Mouse (Mus musculus) gastrocnemius, postnatal 36 days (tissue): ENCODE measurements around the gene Pirb. TPM values are rescaled to one million over a fixed set of nuclear protein-coding genes. Genes with fewer than 3 reads are reported as not detected.

Source experiments
- DNase-seq, 2 experiments: peaks; one replicate each; pipeline ENCODE4 v3.0.0; 2022
- intact Hi-C: fragments of 180-260 bp; cut with DNase I; formaldehyde crosslinking; loops from one replicate; pipeline ENCODE4 v1.15.1; 2025
- total RNA-seq, 2 experiments: library from RNA; stranded (reverse); gene quantifications; 2 replicates each; pipeline ENCODE4 v1.2.3; 2021

The Pirb gene
- total RNA-seq, 2 experiments from 2014 or later: 0.61 to 0.89 TPM

DNA sequence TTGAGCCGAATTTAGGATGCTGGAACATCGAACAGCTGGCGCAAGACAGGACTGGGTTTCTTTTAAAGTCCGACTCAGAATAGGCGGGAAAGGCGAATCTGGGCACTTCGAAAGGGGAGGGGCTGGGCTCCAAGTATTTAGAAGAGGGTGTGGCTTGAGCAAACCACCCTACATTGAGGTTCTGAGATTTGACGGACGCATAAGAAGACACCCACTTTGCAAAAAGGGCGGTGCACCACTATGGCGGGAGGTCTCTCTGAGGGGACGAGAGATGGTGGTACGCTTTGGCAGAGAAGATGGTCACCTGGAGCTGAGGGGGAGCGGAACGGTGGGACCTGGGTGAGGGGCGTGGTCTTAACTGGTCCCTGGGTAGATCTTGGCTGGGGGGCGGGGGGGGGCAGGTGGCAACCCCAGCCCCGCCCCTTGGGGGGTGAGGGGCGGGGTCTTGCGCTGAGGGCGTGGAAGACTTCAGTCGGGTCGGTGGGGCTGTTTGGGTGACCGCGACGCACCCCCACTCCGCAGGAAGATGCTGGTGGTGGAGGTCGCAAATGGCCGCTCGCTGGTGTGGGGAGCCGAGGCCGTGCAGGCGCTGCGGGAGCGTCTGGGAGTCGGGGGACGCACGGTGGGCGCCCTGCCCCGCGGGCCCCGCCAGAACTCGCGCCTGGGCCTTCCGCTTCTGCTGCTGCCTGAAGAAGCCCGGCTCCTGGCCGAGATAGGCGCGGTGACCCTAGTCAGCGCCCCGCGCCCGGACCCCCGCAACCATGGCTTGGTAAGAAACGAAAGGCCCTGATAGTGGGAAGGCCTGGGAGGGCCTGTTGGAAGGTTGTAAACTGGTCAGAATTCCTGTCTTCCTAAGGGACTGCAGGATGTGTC is 25.9 kb downstream of the Pirb start:
- DNase-seq: peak; percentile 51 to 59
- intact Hi-C loops: loop anchor here (10.0 kb wide), 1 partner anchor 1390 kb away; the partner anchor contains the start of gene Epn1

DNA sequence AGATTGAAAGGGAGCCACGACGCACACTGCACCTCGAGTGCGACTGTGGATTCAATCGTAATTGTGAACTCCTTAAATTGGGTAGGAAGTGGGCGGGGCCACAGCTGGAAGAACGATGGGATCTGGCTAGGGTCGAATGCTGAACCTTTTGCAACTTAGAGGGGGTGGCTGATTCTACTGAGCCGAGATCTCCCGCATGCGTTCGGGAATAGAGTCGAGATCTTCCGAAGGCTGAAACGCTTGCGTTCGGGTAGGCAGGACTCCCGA is 26.4 kb downstream of the Pirb start:
- intact Hi-C loops: loop anchor here (10.0 kb wide), 1 partner anchor 1391 kb away; the partner anchor contains the start of gene Epn1
- no peak for DNase-seq

DNA sequence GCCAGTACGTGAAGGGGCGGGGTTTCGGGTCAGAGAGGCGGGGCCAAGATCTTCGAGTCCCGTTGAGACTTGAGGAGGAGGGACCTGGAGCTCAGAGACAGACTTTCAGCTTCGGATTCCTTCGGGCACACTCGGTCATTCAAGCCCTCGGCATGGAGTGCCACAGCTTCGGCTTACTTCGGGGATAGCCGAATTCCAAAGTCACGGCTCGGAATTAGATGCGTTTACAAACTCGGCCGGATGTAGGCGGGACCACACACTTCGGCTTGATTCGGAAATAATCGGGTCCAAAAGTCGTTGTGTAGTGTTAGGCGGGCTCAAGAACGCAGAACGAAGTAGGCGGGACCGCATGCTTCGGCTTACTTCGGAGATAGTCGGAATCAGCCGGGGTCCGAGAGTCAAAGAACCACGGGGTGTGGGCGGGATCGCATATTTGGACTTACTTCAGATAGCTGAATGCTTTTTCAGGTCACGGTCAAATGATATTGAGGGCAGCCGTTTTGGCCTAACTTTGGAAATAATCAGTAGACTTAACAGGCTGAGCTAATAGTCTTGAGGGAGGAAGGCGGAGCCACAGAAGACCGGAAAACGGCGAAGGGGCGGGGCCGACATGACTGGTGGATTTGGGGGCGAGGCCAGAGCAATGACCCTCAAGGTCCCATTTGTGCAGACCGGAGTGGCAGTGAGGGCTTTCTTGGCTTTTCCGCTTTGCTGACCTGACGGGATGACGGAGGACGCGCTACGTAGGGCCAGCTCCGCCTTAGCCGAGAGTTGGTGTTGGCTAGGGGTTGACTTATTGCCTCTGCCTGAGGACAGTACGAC is 27.0 kb downstream of the Pirb start, which contains the start of gene Mboat7:
Gene Mboat7 (minus strand): TSS at position 537 of the 822 bp plus-strand sequence.
- intact Hi-C loops: loop anchor here (10.0 kb wide), 1 partner anchor 1392 kb away; the partner anchor contains the start of gene Epn1
- DNase-seq: peak; percentile 94 to 95

- intact Hi-C loops: loop anchor here (10.0 kb wide), 1 partner anchor 1392 kb away; the partner anchor contains the start of gene Epn1
- no peak for DNase-seq
These were observed 27.7 kb downstream of the Pirb start, which contains the start of gene Tsen34 for GRCm38 (mm10) chr7:3692382-3692986. Gene Tsen34, plus strand, starts transcription at chr7:3692863.

DNA sequence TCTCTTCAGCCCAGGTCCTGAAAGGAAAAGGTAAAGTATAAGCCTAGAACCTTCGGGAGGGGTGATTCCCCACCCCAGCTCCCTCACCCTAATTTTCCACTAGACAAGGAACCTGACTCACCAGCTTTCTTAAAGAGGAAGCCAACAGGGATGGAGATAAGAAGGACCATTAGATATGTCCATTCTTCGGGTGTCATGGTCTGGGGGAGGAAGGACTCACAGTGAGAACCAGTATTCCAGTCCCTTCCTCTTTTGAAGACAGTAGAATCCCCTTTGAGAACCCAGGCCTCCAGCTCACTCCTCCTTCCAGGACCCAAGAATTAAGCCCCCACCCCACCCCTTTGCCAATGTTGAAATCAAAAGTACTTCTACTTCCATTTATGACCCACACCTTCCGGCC is 28.3 kb downstream of the Pirb start:
- intact Hi-C loops: loop anchor here (10.0 kb wide), 1 partner anchor 1393 kb away; the partner anchor contains the start of gene Epn1
- no peak for DNase-seq

GRCm38 (mm10) chr7:3685400-3686187 is 34.6 kb downstream of the Pirb start:
- intact Hi-C loops: no loop called here
- no peak for DNase-seq

GRCm38 (mm10) chr7:3684698-3685097 is 35.5 kb downstream of the Pirb start:
- intact Hi-C loops: no loop called here

DNA sequence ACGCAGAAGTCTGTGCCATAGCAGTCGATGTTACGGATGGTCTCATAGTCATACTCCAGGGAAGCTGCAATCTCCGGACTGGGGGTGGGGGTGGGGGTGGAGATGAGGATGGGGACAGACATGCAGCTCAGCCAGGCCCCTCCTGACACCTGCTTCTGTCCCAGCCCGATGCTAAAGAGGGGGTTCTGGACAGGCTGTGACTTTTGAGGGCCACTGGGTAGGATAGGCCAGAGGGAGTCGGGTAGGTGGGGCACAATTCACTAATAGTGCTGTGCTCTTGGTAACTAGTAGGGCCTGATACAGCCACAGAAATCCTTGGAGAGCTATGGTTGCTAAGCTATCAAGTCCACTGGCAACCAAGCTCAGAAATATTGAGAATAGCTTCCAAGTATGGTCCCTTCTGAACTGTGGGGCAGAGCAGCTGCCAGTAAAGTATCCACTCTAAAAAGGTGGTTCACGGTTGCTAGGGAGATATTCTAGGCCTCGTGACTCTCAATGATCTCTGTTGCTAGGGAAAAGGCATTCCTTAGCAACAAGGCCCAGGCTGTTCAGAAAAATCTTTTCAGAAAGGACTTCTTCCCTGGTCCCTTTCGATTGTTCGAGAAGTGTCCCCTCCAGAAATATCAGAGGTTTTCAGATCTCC is 36.2 kb downstream of the Pirb start:
- intact Hi-C loops: no loop called here
- no peak for DNase-seq

More at GRCm38 (mm10) chr7:3684698-3685097, 35.5 kb downstream of the Pirb start:
- DNase-seq: no peak

- intact Hi-C loops: no loop called here
These were observed 42.8 kb downstream of the Pirb start, which contains the start of gene Tmc4 for GRCm38 (mm10) chr7:3677342-3677741. Gene Tmc4, minus strand, starts transcription at chr7:3677553.

DNA sequence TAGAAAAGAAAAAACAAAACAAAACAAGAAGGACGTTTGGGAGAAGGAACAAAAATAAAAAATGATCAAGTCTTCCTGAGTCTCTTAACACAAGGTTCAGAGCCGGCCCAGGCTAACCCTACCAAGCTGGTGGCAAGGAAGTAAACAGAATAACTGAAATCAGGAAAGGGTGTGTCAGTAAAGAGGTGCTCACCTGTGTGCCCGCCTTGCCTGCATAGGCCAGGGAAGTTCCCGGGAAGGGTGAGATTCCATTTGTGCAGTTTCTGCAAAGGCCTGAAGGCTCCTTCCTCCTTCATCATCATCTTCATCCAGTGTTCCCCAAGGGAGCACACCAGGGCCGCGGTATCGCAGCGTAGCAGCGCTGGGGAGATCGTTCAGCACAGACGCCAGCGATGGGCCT is 43.8 kb downstream of the Pirb start:
- intact Hi-C loops: no loop called here
- no peak for DNase-seq

More at GRCm38 (mm10) chr7:3677342-3677741, 42.8 kb downstream of the Pirb start, which contains the start of gene Tmc4:
- no peak for DNase-seq

GRCm38 (mm10) chr7:3675228-3675548 is 45.0 kb downstream of the Pirb start:
- no peak for DNase-seq
- intact Hi-C loops: no loop called here

- intact Hi-C loops: no loop called here
These were observed 45.5 kb downstream of the Pirb start for GRCm38 (mm10) chr7:3674507-3675227.

GRCm38 (mm10) chr7:3666921-3667391 is 53.2 kb downstream of the Pirb start:
- no peak for DNase-seq
- intact Hi-C loops: loop anchor here (2.0 kb wide), 1 partner anchor 38 kb away; the partner anchor contains the start of genes Prpf31 and Tfpt

More at GRCm38 (mm10) chr7:3674507-3675227, 45.5 kb downstream of the Pirb start:
- DNase-seq: peak; percentile 69 to 77

DNA sequence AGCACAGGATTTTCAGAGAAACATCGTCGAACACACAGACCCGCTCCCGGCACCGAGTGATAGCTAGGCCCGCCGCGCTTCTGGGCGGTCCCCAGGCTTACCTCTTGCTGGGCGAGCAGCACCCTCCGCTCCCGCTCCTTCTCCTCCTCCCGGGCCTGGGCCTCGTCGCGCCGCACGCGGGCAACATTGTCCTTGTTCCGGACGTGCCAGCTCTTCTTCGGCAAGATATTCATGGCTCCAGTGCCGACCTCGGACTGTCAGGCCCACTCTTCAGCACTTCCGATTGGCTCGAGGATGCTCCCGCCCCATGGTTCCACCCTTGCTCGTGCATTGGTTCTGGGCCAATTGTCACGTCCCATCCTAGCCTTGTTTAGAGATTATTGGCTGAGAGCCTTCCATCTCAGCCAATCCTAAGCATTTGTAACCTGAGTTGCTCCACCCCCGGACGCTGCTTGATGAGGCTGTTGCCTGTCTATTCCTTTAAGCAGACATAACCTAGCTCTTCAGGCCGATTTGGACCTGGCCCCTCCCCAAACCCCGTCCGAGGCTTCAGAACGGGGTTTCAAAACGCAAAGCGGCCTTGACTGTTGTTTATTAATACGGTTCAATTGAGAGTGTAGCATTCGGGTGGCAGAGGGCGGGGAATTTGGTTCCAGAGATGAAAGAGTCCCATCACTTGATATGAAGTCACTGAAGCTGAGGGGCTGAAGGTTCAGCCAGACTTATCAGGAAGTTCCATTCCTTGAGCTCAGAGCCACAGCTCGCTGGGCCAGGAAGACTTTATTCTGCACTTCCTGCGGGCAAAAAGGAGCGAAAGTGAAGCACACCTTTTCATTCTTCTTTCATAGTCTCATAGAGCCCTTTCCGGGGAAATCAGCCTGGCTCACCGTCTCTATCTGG is 54.7 kb downstream of the Pirb start, which contains the start of gene Leng1:
Gene Leng1 (minus strand): TSS at position 626 of the 900 bp plus-strand sequence.
- peak; percentile 91 to 96 for DNase-seq
- intact Hi-C loops: loop anchor here (2.0 kb wide), 1 partner anchor 37 kb away; the partner anchor contains the start of genes Prpf31 and Tfpt

- intact Hi-C loops: no loop called here
These were observed 55.5 kb downstream of the Pirb start for GRCm38 (mm10) chr7:3664524-3665214.

More at GRCm38 (mm10) chr7:3664524-3665214, 55.5 kb downstream of the Pirb start:
- DNase-seq: no peak
